Mouse (Mus musculus): ENCODE results near the gene Galnt17. TPM values are rescaled to one million over a fixed set of nuclear protein-coding genes. Genes with fewer than 3 reads are reported as not detected.

The Galnt17 gene
- polyA plus RNA-seq, 1 experiment from 2014 or later = 0.29 TPM

- no peak overlapping the region for H3K9ac ChIP-seq (ENCODE audit: low read depth, low read length)
- H3K36me3 ChIP-seq (ENCODE audit: control insufficient read depth, insufficient read depth) = no peaks in the 10 kb centered on the region
- H3K4me3 ChIP-seq (ENCODE audit: low read depth, low read length) = no peak overlapping the region
- no peak overlapping the region for H3K4me2 ChIP-seq (replicated peaks; ENCODE audit: low read depth)
- no peak for TF ChIP-seq CTCF (IDR thresholded peaks at IDR 0.05; ENCODE audit: low read depth)
- no peak overlapping the region for H3K27ac ChIP-seq (ENCODE audit: low read depth, low read length)
- H3K4me1 ChIP-seq (replicated peaks; ENCODE audit: control insufficient read depth, insufficient read depth, low read length) = no peaks in the 10 kb centered on the region
- ATAC-seq = no peak
- H3K27me3 ChIP-seq (replicated peaks; ENCODE audit: control insufficient read depth, insufficient read depth, low read length) = no peaks in the 10 kb centered on the region
- no peaks in the 10 kb centered on the region for H3K9me3 ChIP-seq (ENCODE audit: control insufficient read depth)
- 89% methylated on average over 2 of the region's 2 CpGs for WGBS
These were observed 396.7 kb downstream of the Galnt17 start for GRCm38 (mm10) chr5:130911551-130911950.

GRCm38 (mm10) chr5:130901736-130902135 is 406.6 kb downstream of the Galnt17 start:
- WGBS = 82% methylated on average over 3 of the region's 3 CpGs
- H3K27me3 ChIP-seq (replicated peaks; ENCODE audit: control insufficient read depth, insufficient read depth, low read length) = no peaks in the 10 kb centered on the region
- no peak for TF ChIP-seq CTCF (IDR thresholded peaks at IDR 0.05; ENCODE audit: low read depth)
- H3K9me3 ChIP-seq (ENCODE audit: control insufficient read depth) = no peaks in the 10 kb centered on the region
- no peaks in the 10 kb centered on the region for H3K36me3 ChIP-seq (ENCODE audit: control insufficient read depth, insufficient read depth)
- no peak overlapping the region for H3K4me3 ChIP-seq (ENCODE audit: low read depth, low read length)
- H3K4me2 ChIP-seq (replicated peaks; ENCODE audit: low read depth) = no peak overlapping the region
- H3K9ac ChIP-seq (ENCODE audit: low read depth, low read length) = no peak overlapping the region
- ATAC-seq = no peak
- no peaks in the 10 kb centered on the region for H3K4me1 ChIP-seq (replicated peaks; ENCODE audit: control insufficient read depth, insufficient read depth, low read length)
- no peak overlapping the region for H3K27ac ChIP-seq (ENCODE audit: low read depth, low read length)

DNA sequence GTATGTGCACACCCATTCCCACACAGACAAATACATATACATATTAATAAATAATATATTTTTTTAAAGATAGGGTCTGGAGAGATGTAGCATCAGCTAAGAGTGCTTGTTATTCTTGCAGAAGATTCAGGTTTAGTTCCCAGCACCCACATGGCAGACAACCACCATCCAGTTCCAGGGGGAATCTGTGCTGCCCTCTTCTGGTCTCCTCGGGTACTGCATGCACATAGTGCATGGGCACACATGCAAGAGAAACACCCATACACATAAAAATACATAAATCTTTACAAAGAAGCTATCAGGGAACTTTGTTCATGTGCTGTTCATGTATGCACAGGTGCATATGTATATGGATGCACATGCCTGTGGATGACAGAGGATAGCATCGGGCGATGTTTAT is 412.3 kb downstream of the Galnt17 start:
- H3K27me3 ChIP-seq (replicated peaks; ENCODE audit: control insufficient read depth, insufficient read depth, low read length) = no peaks in the 10 kb centered on the region
- H3K4me3 ChIP-seq (ENCODE audit: low read depth, low read length) = no peak overlapping the region
- H3K9me3 ChIP-seq (ENCODE audit: control insufficient read depth) = no peaks in the 10 kb centered on the region
- no peak overlapping the region for H3K27ac ChIP-seq (ENCODE audit: low read depth, low read length)
- no peak overlapping the region for H3K9ac ChIP-seq (ENCODE audit: low read depth, low read length)
- no peak for ATAC-seq
- no peaks in the 10 kb centered on the region for H3K36me3 ChIP-seq (ENCODE audit: control insufficient read depth, insufficient read depth)
- 98% methylated on average over 3 of the region's 3 CpGs for WGBS
- TF ChIP-seq CTCF (IDR thresholded peaks at IDR 0.05; ENCODE audit: low read depth) = peak; percentile 38
- H3K4me2 ChIP-seq (replicated peaks; ENCODE audit: low read depth) = no peak overlapping the region
- no peaks in the 10 kb centered on the region for H3K4me1 ChIP-seq (replicated peaks; ENCODE audit: control insufficient read depth, insufficient read depth, low read length)

DNA sequence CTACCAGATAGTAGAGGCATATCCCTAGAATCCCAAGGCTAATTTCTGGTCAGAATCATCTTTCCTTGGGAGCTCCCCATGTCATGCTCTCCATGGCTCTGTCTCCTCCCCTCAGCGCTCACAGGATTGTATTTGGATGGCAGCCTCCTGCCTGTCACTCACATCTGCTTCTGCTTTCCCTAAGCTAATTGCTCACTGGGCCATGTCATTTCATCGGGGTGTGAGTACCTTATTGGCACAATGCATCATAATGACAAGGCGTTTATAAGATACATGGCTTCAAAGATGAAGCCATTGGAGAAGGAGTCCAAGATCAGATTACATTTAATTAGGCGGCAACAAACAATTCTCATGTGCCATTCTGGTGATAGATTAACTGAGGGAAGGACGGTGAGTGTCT is 416.6 kb downstream of the Galnt17 start:
- no peak for ATAC-seq

DNA sequence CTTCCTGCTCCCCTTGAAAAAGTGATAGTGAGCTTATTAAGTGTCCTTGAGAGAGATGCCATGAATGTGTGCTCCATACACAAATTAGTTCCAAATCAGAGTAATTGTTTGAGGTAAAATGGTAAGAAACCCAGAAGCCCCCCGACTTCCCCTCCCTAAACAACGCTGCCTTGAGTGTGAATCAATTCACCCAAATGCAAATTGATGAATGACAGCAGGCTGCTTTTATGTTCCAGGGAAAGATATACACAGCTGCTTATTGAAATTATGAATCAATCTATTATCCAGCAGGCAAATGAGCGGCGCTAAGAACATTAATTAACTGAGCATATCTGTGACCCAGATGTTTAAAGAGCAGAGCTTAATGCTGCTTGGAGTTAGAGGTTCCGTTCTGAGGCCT is 428.0 kb downstream of the Galnt17 start:
- no peak for ATAC-seq
- Histone ChIP-seq H3K36me3 (ENCODE audit: control insufficient read depth, insufficient read depth) (no peaks in the 10 kb centered on the region), H3K9me3 (ENCODE audit: control insufficient read depth) (no peaks in the 10 kb centered on the region), H3K9ac (ENCODE audit: low read depth, low read length) (no peak overlapping the region), H3K27me3 (replicated peaks; ENCODE audit: control insufficient read depth, insufficient read depth, low read length) (no peaks in the 10 kb centered on the region), H3K4me1 (replicated peaks; ENCODE audit: control insufficient read depth, insufficient read depth, low read length) (no peaks in the 10 kb centered on the region), H3K4me2 (replicated peaks; ENCODE audit: low read depth) (no peak overlapping the region), H3K4me3 (ENCODE audit: low read depth, low read length) (no peak overlapping the region), H3K27ac (ENCODE audit: low read depth, low read length) (no peak overlapping the region)
- 85% methylated on average over 5 of the region's 5 CpGs for WGBS
- TF ChIP-seq CTCF (IDR thresholded peaks at IDR 0.05; ENCODE audit: low read depth) = no peak

More for the DNA sequence above, 416.6 kb downstream of the Galnt17 start:
- H3K9ac ChIP-seq (ENCODE audit: low read depth, low read length) = no peak overlapping the region
- H3K9me3 ChIP-seq (ENCODE audit: control insufficient read depth) = no peaks in the 10 kb centered on the region
- no peak overlapping the region for H3K4me2 ChIP-seq (replicated peaks; ENCODE audit: low read depth)
- no peaks in the 10 kb centered on the region for H3K36me3 ChIP-seq (ENCODE audit: control insufficient read depth, insufficient read depth)
- no peak overlapping the region for H3K27ac ChIP-seq (ENCODE audit: low read depth, low read length)
- no peak for TF ChIP-seq CTCF (IDR thresholded peaks at IDR 0.05; ENCODE audit: low read depth)
- WGBS = 51% methylated on average over 5 of the region's 5 CpGs
- H3K4me1 ChIP-seq (replicated peaks; ENCODE audit: control insufficient read depth, insufficient read depth, low read length) = no peaks in the 10 kb centered on the region
- no peaks in the 10 kb centered on the region for H3K27me3 ChIP-seq (replicated peaks; ENCODE audit: control insufficient read depth, insufficient read depth, low read length)
- no peak overlapping the region for H3K4me3 ChIP-seq (ENCODE audit: low read depth, low read length)

GRCm38 (mm10) chr5:130875391-130875790 is 432.9 kb downstream of the Galnt17 start:
- TF ChIP-seq CTCF (IDR thresholded peaks at IDR 0.05; ENCODE audit: low read depth) = no peak
- no peak for ATAC-seq
- Histone ChIP-seq H3K27ac (ENCODE audit: low read depth, low read length) (no peak overlapping the region), H3K27me3 (replicated peaks; ENCODE audit: control insufficient read depth, insufficient read depth, low read length) (no peaks in the 10 kb centered on the region), H3K4me1 (replicated peaks; ENCODE audit: control insufficient read depth, insufficient read depth, low read length) (no peaks in the 10 kb centered on the region), H3K4me2 (replicated peaks; ENCODE audit: low read depth) (no peak overlapping the region), H3K9me3 (ENCODE audit: control insufficient read depth) (no peaks in the 10 kb centered on the region), H3K36me3 (ENCODE audit: control insufficient read depth, insufficient read depth) (no peaks in the 10 kb centered on the region), H3K4me3 (ENCODE audit: low read depth, low read length) (no peak overlapping the region), H3K9ac (ENCODE audit: low read depth, low read length) (no peak overlapping the region)
- WGBS = 87% methylated on average over 3 of the region's 3 CpGs

GRCm38 (mm10) chr5:130871086-130871485 is 437.2 kb downstream of the Galnt17 start:
- 43% methylated on average over 8 of the region's 8 CpGs for WGBS
- Histone ChIP-seq H3K27me3 (replicated peaks; ENCODE audit: control insufficient read depth, insufficient read depth, low read length) (no peaks in the 10 kb centered on the region), H3K27ac (ENCODE audit: low read depth, low read length) (no peak overlapping the region), H3K9me3 (ENCODE audit: control insufficient read depth) (no peaks in the 10 kb centered on the region), H3K4me2 (replicated peaks; ENCODE audit: low read depth) (no peak overlapping the region), H3K36me3 (ENCODE audit: control insufficient read depth, insufficient read depth) (no peaks in the 10 kb centered on the region), H3K4me3 (ENCODE audit: low read depth, low read length) (no peak overlapping the region), H3K4me1 (replicated peaks; ENCODE audit: control insufficient read depth, insufficient read depth, low read length) (no peaks in the 10 kb centered on the region), H3K9ac (ENCODE audit: low read depth, low read length) (no peak overlapping the region)
- TF ChIP-seq CTCF (IDR thresholded peaks at IDR 0.05; ENCODE audit: low read depth) = no peak
- ATAC-seq = no peak

All from intestine, postnatal 0 days (tissue).